Mouse (Mus musculus): ENCODE measurements at regions not wholly inside any gene's neighbourhood (a gene's known extent, or its start where the extent isn't known, plus 50 kb on each side); places are given as distances from the start of the nearest gene placed in this dataset.
"Not testable (repeated sequence)": the region's sequence is repeated elsewhere in the genome, so short reads cannot be mapped to it uniquely, and the experiment has no call there.

DNA sequence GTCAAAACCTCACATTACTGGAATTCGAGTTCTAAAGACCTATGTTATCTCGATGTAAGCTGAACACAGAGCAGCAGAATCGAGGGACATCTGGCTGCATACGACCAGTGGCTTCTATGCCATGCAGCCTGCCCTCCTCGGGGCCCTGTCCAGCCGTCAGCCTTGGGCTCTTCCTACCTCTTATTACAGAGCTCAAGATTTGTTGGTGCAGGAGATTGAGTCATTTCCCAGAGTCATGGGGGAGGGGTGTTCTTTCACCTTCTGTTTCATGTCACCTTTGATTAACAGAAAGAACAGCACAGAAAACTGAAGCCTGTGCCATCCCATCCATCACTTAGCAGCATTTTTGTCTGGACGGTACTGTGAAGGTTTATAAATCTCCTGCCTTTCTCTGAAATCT, 52.1 kb downstream of the Sst start:
- no peak for DNase-seq (ENCODE audit: low read depth, low spot score)

DNA sequence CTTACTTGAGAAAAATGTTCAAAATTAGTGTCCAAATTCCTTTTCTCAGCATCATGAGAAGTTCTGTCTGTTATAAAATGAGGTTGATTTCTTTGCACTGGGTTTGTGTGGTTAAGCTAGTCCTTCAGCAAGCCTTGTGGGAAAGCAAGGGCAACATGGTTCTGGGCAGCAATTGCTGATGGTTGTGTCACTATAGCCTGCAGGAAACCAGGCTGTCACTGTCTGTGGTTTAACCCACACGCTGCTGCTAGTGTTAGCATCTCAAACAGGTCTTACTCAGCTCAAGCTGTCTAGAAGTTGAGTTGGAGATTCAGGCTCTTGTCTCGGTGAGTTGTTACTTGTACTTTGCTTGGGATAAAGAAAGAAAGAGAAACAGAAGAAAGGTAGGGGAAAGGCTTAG, 52.6 kb downstream of the Sst start:
- DNase-seq (ENCODE audit: low read depth, low spot score) = no peak

DNA sequence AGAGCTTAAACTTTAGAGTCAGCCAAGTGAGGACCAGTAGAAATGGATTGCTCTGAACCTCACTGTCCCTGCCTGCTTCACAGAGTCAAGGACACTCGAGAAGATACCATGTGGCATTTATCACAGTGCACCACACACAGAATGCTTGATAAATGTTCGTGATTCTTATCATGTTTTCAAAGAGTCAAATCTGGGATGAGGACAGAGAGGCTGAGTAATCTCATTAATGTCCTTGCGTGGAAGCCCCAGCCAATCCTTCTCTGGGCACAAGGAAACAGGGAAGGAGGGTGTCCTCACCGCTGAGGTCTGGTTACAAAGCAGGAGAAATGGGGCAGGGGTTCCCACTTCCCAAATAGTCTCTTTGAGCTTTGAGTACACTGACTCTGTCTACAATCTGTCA, 55.8 kb downstream of the Sst start:
- no peak for DNase-seq (ENCODE audit: low read depth, low spot score)

DNA sequence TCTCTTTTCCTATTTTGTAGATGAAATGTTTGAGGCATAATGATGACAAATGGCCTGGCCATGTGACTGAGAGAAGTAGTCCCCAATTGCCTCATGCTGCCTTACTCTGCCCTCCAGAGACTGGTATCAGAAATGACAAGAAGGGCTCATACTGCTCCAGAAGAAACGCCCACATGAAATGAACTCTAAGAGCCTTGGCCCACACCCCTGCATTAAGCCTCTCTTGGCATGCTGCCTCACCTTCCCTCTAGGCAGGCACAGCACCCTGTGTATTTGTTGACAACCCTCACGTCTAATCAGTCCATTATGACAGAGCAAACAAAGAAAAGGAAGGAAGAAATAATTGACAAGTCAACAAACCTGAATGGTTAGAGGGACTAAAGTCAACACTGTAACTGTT, 57.2 kb downstream of the Sst start:
- no peak for DNase-seq (ENCODE audit: low read depth, low spot score)

DNA sequence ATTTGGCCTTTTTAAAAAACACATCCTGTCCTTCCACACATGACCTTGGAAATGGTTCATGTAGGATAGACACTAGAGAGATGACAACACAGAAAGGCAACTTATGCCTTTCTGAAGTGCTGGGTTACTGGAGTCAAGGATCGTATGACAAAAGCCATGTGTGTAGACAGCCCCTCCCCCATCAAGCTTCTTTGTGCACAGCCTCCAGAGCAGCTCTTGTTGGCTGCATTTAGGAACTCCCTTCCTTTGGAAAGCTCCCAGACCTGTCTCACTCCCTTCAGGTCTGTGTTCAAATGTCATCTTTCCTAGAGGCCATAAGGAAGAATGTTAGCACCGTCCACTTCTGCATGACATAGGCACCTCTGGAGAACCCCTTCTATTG, 57.7 kb downstream of the Sst start:
- no peak for DNase-seq (ENCODE audit: low read depth, low spot score)

DNA sequence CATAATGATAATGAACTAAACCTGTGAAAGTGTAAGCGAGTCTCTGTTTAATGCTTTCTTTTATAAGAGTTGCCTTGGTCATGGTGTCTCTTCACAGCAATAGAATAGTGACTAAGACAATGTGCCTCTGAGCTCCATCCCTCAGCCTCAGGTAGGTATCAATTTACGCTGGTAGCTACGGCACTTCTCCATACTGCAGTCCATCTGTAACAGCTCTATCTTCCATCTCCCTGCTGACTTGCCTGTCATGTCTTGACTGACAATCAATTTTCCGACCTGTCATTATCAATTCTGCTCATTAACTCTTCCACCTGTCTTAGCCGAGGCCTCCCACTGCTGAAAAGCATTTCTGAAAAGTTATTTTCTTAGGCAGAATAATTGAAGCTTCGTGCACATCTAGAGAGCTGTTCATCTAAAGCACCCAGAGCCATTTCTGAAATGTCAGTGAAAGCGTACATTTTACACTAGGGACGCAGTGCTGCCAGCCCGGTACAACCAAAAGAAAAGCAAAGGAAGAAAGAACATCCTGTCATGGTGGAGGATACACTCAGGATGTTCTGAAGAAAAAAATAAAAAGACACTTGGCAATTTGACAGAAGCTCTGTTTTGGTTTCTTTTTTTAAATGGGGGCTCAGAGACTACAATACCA, 58.2 kb downstream of the Sst start:
- DNase-seq (ENCODE audit: low read depth, low spot score) = no peak

DNA sequence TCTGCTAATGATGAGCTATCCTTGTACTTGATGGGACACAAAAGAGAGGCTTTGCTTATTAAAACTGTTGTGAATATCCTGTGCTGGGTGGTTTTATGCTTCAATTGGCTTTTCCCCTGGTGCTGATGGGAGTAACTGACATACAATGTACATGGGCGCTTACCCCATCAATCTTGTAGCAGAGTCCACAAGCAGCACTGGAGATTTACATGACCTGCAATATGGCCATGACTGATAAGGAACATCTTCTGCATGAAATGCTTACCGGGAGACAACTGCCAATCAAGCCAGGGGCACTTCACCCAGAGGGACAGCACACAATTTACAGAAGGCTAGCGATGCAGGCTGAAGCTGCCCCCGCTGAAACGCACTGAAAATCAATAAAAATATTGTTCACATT, 65.1 kb downstream of the Sst start:
- no peak for DNase-seq (ENCODE audit: low read depth, low spot score)

DNA sequence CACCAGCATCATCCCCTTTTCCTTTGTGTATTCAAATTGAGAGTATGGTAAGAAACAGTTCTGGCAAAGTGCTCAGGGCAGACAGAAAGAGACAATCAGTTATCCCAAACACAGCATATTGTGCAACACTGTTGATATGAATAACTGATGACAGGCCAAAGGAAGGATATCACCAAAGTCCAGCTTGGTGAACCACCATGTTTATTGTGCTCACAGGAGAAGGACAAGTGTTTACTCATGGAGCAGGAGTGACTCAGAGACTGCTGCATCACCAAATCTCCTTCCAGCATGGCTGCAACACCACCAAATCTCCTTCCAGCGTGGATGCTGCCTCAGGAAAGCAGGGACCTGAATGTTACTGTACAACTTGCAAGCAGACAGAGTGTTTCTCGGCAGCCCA, 105.5 kb downstream of the Sst start:
- DNase-seq (ENCODE audit: low read depth, low spot score) = no peak

DNA sequence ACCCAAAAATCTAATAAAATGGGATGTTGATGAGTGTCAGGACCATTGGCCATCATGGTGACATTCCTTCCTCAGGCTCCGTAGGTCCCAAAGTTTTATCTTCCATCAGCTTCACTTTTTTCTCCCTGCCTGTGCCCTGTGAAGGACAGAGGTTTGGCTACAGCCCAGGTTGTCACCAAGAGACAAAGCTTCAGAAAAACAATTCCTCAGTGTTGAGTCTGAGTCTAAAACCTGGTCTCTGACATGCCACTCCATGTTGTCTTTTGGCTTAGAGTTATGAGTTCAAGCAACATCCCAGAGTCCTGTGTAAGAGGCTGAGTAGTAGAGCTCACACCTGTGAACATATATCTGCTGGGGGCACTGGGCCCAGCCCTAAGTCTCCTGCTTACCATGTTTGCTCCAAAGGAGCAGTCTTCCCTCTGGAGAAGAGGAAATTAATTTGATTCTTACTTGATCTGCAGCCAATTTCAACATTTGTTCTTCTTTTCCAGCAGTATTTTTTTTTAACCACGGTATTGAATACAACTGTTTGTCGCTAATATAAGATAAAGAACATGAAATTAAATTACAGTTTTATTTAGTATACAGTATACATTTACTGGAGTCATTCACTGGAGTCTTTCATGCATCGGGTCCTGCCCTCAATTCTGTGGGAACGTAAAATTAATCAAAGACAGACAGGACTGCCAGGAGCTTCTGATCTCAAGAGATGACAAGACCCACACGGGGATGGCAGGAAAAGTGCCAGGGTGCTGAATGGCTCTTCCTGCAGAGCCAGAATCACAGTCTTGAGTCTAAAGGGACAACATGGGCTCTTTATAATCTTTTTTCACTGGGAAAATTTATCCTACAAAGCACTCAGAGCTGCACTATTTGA, 106.5 kb downstream of the Sst start:
- no peak for DNase-seq (ENCODE audit: low read depth, low spot score)

DNA sequence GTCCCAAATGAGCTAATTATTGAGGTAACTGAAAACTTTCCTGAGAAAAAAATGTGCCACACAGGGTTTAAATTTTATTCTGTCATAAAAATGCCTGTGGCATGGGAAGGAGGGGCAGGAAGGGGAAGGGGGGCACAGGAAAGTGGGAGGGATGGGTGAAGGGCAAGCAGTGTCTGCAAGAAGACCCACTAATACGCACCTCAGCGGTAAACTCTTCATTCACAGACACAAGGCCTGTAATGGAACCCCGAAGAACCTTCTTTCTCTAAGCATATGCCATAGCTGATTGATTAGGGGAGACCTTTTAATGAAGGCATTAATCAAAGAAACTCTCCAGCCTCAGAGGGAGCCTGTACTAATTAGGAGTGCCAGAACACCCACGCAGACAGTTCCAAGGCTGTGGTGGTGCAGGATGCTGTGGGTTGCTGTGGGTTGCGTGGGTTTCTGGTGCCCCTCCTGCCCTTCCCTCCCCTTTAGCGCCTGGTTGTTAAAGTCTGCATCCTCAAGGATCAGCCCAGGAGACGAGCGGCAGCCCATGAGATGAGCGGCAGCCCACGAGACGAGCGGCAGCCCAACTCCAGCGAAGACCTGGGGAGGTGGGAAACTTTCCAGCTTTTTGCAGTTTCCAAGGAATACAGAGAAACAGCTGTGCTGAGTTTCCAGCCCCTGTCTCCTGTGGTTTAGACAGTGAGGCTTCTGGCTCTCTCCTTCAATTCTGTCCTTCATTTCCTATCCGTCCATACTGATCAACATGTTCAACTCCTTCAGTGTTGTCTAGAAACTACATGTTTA, 110.1 kb downstream of the Sst start:
- DNase-seq (ENCODE audit: low read depth, low spot score) = no peak

DNA sequence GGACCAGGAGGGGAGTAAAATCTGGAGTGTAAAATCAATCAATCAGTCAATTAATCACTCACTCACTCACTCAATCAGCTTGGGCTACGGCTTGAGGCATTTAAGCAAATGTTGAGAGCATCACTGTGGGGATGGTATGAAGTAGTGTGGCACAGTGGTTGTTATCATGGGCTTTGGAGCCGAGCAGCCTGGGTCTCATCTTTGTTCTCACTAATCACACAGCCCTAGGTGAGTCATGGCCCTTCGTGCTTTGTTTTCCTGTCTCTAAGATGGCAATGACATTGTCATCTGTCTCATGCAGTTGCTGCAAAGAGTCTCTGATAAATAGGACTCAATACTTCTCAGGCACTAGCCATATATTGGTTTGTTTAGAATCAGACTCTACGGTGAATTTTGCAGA, 112.9 kb downstream of the Sst start:
- DNase-seq (ENCODE audit: low read depth, low spot score) = no peak

DNA sequence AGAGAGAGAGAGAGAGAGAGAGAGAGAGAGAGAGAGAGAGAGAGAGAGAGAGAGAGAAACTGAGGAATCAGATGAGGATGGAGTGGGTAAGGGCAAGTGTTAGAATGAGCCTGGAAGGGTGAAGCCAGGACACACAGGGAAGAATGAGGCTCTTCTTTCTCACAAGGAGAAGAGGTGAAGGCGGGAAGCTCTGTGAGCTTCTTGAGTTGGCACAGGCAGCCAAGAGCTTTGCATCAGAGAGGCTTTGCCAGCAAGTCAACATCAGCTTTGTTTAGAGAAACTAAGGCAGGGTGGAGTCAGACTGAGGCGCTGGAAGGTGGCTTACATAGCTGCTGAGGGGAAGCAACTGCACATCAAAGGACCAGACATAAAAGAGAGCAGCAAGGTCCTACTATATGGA, 113.7 kb downstream of the Sst start:
- DNase-seq (ENCODE audit: low read depth, low spot score) = no peak

DNA sequence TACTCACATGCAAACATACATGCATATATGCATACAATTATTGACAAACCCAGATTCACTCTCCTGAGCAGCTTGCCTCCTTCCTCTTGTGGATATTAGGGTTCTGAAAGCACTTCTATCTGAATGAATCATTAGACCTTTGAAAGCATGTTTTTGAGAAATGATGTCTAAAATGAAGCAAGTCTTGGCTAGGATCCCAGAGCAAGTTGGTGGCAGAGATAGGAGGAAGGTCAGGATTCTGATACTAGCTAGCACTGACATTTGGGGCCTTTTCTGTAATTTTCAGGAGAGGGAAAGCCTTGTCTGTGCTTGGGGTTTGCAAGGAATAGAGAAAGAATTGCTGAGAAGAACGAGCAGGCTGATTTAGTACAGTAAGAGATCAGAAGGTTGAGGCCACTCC, 114.3 kb downstream of the Sst start:
- DNase-seq (ENCODE audit: low read depth, low spot score) = no peak

DNA sequence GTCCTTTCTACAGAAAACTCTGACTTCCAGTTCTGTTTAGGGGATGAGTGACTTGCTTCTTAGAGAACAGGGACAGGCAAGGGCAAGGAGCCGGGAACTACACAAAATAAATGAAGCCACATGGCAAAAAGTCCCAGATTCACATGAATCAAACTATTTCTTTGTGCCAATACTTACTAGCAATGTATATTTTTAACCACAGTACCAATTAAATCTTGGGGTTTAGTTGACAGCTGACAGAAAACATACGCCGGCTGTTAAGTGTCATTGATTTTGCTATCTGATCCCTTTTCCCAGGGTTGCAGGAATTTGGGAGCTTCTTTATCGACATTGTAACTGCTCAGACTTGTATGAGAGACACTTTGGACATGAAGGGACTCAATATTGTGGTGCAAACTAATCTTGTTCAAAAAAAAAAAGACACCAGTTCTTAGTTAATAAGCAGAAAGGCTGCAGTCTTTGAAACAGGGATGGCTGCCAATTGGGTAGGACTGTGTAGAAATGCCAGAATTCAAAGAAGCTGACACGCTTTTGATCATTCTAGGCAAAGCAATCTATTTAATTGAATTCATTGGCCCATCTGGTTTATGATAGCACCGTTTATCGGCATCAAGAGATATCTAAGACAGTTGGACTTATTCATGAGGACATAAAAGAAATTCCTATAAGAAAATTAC, 132.5 kb downstream of the Sst start:
- DNase-seq (ENCODE audit: low read depth, low spot score) = no peak

DNA sequence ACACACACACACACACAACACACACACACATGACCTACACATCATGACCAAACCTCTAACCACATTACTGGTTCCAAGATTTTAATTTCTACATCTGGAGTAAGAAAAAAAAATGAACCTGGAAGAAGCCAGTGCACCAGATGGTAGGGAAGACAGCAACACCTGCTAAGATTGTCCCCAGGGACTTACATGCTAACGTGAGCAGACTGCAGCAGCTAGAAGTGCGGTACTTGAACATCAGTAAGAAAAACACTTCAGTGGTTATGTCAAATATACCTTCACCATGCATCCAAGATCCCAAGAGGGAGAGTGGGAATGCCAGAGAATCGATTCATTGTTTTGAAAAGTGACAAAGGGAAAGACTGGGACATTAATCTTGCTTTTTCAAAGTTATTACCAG, 153.7 kb downstream of the Sst start:
- no peak for DNase-seq (ENCODE audit: low read depth, low spot score)

DNA sequence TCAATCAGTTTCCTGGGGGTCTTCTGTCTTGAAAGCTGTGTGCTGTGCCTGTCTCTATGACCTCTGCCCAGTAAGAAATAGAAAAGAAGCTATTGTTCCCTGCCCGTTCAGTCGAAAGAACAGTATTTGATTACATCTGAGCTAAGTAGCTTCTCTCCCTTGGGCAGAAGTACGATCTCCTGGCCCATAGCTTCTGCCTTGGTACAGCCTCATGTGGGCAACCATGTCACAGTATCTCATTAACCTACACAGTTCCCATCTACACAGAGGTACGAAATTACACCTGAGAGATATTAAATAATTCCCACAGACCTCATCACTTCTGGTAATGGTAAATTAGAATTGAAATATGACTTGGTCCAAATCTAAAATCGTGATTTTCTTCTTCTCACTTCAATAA, 155.0 kb downstream of the Sst start:
- DNase-seq (ENCODE audit: low read depth, low spot score) = no peak

DNA sequence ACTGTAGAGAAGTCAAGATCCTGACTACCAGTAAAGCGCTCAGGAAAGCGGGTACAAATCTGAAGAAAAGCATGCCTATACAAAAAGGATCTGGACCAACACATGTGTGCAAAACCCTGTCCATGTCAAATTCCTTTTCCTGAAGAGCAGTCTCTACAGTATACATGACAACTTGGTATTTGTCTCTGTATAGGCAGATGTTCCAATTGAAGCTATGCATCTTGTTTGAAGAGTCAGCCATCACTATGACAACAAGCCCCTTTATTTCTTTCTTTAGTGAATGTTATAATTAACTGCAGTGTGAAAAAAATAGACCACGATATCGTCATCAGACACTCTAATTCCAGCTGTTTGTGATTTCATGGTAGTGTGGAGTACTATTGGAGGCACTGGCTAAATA, 164.2 kb downstream of the Sst start:
- DNase-seq (ENCODE audit: low read depth, low spot score) = no peak

DNA sequence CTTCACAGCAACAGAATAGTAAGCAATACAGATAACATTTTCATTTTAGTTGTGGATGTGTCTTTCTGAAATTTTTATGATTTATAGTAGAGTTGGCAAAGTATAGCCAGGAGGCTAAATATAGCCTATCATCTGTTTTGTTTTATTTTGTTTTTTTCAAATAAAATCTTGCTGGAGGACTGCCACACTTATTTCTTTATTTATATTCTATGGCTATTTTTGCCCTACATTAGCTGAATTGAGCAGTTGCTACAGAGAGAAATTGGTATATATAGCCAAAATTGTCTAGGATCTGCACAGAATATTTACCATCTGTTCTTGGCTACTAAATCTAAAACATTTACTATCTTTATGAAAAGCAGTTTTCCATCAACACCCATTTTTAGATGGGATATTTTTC, 169.0 kb downstream of the Sst start:
- DNase-seq (ENCODE audit: low read depth, low spot score) = no peak

DNA sequence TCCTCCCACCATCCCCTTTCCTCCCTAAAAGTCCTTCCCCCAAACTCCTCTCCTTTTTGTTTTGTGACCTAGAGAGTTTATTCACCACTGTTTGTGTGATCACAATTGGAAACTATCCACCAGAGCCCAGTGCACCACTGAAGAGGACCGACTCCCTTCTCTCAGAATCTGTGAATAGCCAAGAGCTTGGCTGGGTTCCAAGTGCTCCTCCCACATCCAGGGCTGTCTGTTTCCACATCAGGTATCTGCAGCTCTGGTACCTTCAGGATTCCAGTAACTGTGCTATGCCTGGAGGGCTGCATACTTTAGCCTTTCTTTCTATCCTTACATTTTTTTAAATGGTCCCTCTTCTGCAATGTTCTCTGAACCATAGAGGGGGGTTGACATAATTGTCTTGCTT, 180.5 kb upstream of the Masp1 start:
- DNase-seq (ENCODE audit: low read depth, low spot score) = no peak

DNA sequence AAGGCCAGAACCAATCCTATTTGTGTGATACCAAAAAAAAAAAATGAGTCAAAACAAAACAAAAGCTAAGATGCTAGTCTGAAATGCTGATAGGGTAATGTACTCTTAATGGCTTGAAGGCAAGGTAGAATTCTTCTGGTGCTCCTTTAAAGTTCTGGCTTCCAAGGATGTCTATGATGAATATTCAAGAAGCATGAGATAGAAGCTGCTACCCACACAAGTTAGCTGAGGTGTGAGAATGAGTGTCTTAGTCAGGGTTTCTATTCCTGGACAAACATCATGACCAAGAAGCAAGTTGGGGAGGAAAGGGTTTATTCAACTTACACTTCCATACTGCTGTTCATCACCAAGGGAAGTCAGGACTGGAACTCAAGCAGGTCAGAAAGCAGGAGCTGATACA, 173.6 kb upstream of the Masp1 start:
- not testable (repeated sequence) for DNase-seq (ENCODE audit: low read depth, low spot score)

DNA sequence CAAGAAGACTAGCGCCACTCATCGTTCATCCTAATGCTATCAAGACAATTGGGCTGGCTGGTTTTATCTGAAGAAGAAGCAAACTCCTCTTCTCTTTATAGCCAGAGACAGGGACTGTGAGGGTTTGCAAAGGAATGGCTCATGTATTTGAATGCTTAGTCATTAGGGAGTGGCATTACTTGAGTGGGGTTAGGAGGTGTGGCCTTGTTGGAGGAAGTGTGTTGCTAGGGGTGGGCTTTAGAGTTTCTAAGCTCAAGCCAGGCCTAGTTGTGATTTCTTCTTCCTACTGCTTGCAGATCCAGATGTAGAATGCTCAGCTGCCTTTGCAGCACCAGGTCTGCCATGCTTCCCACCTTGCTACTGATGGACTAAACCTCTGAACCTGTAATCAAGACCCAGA, 169.4 kb upstream of the Masp1 start:
- peak; percentile 9 for DNase-seq (ENCODE audit: low read depth, low spot score)

DNA sequence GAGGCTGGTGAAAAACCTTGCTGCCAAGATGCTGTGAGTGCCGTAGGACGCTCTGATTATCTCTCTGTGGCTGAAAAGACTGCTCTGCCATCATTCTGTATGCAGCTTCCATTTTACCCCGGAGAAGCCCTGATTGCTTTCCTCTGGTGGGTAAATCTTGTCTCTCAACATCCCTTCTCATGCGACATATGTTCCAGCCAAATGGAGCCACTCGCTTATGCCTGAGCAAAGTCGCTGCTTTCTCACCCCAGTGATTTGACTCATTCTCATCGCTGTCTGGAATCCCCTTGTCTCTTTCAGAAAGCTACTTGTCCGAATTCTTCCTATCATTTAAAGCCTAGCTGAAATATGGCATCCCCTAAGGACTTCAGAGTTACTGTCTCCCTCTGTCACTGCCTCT, 166.2 kb upstream of the Masp1 start:
- no peak for DNase-seq (ENCODE audit: low read depth, low spot score)
